Mouse (Mus musculus) bone marrow macrophage, adult 2 months (primary cell): ENCODE measurements at regions not wholly inside any gene's neighbourhood (a gene's known extent, or its start where the extent isn't known, plus 50 kb on each side); places are given as distances from the start of the nearest gene placed in this dataset.

Source experiments
- CTCF ChIP-seq: IDR thresholded peaks from 2 replicates; pipeline ENCODE4 v1.5.1; 2012; ENCODE audit warnings: low read depth, mild to moderate bottlenecking, low read length, moderate library complexity
- POLR2A ChIP-seq: IDR thresholded peaks from 2 replicates; pipeline ENCODE4 v1.6.1; 2012; ENCODE audit warnings: mild to moderate bottlenecking, low read depth, low read length, borderline replicate concordance

GRCm38 (mm10) chr10:91313316-91313715 lies 132.2 kb upstream of the Tmpo start:
- TF ChIP-seq CTCF (no peak), POLR2A (no peak)
